Mouse (Mus musculus) ZHBTc4 (cell line): ENCODE results near the gene Lingo3.
"Not testable (repeated sequence)": the region's sequence is repeated elsewhere in the genome, so short reads cannot be mapped to it uniquely, and the experiment has no call there.

Source experiments
- DNase-seq: peaks from one replicate; pipeline ENCODE4 v3.0.0-alpha.2; 2011; ENCODE audit warnings: low read depth, low spot score

The Lingo3 gene

DNA sequence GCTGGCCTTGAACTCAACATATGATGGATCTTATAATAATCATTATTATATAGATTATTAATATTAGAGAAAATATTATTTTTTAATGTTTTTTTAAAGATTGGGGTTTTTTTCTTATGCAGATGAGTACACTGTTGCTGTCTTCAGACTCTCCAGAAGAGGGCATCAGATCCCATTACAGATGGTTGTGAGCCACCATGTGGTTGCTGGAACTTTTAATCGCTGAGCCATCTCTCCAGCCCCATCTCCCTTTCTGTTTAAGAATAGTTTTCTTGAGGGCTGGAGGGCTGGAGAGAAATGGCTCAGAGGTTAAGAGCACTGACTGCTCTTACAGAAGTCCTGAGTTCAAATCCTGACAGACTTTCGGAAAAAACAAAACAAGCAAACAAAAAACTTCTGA is 21.8 kb downstream of the Lingo3 start:
- peak; percentile 67 for DNase-seq

DNA sequence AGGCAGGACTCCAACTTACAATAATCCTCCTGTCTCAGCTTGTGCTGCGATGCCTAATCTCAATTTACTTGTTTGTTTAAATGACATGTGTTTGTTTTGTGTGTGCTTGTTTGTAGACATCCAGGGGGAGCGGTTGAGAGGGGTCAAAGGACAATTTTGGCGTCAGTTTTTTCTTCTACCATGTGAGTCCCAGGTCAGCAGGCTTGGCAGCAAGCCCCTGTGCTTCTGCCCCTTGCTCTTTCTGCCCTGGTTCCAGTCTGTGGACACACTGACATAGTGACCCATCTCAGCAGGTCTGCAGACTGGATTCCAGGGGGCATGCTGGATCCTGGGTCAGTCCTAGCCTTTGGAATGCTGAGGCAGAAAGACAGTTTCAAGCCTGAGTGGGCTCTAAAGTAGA is 24.4 kb downstream of the Lingo3 start:
- no peak for DNase-seq

DNA sequence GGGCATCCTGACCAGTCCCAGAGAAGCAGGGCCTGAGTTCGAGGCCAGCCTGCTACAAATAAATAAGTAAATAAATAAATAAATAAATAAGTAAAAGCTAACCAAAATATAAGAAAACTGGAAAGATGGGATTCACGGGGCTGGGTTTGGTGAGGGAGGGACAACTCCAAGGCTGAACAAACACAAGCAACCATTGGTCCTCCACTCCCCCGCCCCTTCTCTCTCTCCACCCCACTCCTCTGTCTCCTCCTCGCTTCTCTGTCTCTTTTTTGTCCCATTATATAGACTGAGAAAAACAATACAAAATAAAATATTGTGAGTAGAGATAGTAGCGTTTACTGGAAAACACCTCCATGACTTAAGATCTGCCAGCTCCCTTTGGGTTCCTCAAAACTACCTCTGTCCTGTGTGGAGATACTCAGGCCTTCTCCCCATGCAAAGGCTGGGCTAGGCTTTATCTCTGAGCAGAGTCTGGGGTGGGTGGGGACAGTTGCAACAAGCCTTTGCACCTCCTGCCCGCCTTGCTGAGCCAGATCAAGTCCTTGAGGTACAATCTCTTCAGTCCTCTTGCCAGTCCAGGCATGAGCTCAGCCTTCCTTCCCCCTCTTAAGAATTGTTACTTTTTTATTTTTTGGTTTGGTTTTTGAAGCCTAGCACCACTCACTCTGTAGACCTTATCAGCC is 25.1 kb downstream of the Lingo3 start:
- no peak for DNase-seq

DNA sequence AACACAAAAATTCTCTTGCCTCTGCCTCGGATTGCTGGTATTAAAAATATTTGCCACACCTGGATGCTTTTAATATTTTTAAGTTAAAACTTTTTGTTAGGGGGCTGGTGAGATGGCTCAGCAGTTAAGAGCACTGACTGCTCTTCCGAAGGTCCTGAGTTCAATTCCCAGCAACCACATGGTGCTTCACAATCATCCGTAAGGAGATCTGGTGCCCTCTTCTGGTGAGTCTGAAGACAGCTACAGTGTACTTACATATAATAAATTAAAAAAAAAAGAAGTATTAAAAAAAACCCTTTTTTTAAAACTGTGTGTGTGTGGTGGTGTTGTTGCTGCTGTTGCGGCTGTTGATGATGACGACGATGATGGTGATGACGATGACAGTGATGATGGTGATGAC is 25.9 kb downstream of the Lingo3 start:
- DNase-seq: peak; percentile 62

DNA sequence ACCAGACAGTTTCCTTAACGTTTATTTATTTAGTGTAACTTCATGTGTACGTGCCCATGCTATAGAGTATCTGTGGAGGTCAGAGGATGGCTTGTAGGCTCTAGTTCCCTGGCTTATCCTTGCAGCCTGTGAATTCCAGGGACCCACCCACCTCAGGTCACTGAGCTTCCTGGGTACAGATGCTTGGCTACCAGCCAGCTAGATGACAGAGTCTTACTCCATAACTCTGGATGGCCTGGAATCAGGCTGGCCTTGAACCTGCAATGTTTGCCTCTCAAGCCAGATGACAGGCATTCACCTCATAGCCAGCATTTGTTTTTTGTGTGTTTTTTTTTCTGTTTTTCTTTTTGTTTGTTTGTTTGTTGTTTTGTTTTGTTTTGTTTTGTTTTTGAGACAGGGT is 26.7 kb downstream of the Lingo3 start:
- no peak for DNase-seq

DNA sequence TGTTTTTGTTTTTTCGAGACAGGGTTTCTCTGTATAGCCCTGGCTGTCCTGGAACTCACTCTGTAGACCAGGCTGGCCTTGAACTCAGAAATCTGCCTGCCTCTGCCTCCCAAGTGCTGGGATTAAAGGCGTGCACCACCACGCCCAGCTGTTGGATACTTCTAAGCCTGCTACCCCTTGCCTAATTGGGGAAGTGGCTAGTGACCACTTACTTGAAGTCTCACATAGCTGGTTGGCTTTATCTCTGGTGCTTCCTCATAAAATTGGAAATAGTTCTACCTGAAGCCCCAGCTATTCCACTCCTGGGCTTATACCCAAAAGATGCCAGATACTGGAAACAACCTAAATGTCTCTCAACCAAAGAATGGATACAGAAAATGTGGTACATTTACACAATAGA is 27.5 kb downstream of the Lingo3 start:
- not testable (repeated sequence) for DNase-seq

DNA sequence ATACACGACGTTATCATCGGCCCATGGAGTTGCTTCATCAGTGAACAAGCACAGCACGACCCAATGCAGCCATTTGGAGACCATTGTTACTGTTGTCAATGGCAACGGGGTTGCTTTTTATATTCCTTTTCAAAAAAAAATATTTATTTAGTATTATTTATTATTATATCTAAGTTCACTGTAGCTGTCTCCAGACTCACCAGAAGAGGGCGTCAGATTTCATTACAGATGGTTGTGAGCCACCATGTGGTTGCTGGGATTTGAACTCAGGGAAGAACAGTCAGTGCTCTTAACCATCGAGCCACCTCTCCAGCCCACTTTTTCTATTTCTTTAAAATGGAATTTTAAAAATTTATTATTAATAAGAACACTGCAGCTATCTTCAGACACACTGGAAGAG is 29.0 kb downstream of the Lingo3 start:
- DNase-seq: no peak

DNA sequence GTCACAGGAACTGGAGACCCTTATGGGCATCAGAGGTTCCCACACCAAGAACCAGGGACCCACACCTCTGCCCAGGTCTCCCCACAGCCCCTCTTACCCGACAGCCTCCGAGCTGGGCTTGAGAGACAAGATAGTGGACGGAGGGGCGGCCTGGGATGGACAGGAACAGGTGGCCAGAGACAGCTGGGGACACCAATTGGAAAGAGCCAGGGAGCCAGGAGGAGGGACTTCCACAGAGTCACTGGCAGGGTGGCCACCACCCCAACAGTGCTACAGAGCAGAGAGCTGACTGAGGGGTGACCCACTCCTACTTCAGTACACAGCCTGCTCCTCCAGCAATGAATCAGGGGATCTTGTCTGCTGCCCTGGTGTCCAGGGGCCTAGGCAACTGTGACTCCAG is 30.5 kb downstream of the Lingo3 start, which contains the start of gene Jsrp1:
Jsrp1 (minus strand) TSS at position 133 of the 400 bp plus-strand sequence.
- no peak for DNase-seq

DNA sequence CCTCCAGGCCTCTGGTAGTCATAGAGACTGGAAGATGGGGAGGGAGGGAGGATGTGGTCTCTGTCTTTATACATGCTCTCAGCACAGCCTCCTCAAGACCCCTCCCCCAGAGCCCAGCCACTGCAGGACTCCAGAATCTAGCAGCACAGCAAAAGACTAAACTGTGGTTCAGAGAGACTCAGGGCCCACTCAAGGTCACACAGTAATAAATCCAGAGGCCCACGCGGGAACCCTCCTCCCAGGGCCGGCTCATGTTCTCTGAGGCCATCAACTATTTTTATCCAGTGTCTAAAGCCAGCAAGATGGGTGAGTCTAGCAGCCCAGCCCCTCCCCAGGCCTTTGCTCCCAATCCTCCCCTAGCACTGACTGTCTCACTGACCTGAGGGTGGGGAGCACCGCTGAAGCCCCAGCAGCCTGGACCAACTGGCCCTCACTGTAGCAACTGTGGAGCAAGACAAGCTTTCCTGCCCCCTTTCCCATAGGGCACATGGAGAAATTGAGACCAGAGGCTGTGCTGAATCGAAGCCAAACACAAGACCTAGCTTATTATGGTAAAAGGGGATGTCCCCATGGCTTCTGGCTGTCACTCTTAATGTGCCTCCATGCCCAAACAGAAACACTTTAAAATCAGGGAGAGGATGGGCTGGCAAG is 31.3 kb downstream of the Lingo3 start:
- no peak for DNase-seq

DNA sequence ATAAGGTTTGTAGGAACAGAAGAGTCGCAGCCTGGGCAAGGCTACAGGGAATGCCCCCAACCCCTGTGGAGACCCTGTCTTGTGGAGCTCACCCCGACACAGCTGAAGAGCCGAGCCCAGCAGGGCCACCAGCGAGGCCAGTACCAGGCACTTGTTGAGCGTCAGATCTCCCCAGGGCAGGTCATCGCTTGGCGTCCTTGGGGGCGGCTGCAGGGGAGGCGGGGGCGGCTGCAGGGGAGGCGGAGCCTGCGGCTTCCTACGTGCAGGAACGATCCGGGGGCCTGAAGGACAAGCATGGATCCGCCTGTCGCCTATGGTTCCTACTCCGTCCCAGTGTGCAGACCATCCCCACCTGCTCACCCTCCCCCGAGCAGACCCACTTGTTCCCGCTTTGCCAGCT is 33.8 kb downstream of the Lingo3 start:
- DNase-seq: no peak

DNA sequence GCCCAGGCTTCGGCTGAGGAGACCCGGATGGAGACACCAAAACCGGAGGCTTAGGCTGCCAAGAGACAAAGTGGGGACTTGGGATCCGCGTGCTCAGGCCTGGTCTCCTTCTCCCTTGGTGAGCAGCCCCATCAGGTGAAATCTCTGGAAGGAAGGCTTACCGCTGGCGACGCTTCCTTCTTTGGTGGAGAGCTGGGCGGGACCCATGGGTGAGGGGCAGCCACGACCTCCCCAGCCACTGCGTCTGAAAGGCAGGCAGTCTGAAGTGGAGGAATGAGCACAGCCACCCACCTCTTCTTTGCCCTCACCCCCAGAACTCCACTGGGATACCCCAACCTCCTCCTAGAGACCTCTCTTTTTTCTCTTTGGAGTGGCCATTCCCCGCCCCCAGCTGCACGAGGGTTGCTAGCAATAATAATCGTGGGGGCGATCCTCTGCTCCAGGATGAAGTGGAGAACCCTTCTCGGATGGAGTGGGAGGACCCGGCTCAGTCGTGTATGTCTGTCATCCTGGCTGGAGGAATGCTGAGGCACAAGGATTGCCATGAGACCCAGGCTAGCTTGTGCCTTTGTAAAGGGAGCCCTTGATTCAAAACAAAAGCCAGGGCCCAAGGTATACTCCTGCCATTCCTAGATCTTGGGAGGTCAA is 34.7 kb downstream of the Lingo3 start:
- peak; percentile 39 for DNase-seq

DNA sequence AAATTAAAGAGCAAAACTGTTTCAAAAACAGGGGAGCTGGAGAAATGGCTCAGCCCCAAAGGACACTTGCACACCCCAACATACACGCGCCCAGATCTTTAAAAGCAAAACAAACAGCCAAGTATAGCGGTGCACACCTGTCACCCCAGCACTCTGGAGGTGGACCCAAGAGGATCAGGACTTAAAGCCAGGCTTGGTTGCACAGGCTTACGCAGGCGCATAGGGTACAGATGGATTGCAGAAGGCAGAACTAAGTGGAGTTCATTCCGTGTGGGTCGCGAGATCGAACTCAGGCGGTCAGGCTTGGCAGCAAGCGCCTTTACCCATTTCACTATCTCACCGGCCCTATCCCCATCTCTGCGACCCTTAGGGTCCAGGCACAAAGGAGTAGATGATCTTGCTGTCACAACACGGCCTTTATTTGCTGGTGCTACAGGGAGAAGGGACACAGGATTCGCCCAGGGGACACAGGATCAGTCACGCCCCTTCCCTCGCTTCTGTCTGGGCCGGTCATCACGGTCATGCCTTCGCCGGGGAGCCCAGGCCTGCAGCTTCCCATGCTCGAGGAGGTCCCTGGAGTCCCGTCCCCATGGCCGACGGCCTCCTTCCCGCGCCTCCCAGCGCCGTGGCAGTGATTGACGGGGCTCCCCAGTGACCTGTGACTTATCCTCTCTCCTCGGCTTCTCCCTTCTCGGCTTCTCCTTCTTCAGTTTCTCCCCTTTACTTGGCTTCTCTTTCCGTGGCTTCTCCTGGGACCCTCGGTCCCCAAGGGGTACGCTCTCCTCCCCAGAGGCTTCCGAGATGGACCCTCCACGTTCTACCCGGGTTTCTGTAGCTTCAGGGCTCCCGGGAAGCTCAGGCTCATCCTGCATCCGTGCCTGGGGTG is 35.5 kb downstream of the Lingo3 start:
- DNase-seq: no peak

DNA sequence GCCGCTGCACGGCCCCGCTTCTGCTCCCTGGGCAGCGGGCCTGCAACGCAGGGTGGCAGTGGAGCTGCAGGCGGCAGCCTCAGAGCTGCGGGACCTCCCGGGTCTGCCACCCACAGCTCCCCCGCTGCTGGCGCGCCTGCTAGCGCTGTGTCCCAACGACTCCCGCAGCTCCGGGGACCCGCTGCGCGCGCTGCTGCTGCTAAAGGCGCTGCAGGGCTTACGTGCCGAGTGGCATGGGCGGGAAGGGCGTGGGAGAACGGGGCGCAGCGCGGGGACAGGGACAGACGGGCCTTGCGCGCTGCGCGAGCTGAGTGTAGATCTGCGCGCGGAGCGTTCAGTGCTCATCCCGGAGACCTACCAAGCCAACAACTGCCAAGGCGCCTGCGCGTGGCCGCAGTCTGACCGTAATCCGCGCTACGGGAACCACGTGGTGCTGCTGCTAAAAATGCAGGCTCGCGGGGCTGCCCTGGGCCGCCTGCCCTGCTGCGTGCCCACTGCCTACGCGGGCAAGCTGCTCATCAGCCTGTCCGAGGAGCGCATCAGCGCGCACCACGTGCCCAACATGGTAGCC is 36.7 kb downstream of the Lingo3 start:
- peak; percentile 85 for DNase-seq

DNA sequence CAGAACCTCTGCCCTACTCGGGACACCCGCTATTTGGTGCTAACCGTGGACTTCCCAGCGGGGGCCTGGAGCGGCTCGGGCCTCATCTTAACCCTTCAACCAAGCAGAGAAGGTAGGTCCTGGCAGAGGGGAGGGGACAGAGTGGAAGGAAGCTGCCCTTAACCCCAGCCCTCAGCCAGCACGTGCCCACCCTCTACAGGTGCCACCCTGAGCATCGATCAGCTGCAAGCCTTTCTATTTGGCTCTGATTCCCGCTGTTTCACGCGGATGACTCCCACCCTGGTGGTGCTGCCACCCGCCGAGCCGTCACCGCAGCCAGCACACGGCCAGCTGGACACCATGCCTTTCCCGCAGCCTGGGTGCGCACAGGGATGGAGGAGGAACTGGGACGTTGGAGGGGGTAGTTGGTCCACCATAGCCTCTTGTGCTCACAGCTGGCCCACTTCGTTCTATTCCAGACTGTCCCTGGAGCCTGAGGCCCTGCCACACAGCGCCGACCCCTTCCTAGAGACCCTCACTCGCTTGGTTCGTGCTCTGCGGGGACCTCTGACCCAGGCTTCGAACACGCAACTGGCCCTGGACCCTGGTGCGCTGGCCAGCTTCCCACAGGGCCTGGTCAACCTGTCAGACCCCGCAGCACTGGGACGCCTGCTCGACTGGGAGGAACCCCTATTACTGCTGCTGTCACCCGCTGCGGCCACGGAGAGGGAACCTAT is 37.3 kb downstream of the Lingo3 start:
- DNase-seq: no peak

DNA sequence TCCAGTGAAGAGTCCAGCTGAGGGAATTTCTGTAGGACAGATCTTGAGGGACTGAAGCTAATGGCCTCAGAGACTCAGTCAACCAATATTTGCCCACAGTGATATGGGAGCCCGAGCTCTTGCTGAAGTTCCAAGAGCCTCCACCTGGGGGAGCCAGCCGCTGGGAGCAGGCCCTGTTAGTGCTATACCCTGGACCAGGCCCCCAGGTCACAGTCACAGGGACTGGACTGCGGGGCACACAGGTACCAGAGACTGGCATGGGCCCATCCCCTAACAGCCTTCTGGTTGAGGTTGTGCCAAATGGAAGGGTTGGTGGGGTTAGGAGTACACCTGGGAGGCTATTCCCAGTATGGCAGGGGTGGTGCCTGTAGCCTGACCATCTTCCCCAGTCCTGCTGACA is 37.9 kb downstream of the Lingo3 start:
- peak; percentile 79 for DNase-seq

DNA sequence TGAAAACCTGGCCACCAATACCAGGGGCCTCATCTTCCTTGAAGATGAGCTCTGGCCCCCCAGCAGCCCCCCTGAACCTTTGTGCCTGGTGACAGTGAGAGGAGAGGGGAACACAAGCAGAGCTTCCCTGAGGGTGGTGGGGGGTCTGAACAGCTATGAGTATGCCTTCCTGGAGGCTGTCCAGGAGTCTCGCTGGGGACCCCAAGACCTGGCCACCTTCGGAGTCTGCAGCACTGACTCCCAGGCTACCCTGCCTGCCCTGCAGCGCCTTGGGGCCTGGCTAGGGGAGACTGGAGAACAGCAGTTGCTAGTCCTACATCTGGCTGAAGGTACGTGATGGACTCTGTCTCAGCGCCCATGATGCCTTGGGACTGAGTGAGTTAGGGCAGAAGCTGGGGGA is 38.5 kb downstream of the Lingo3 start:
- DNase-seq: no peak

DNA sequence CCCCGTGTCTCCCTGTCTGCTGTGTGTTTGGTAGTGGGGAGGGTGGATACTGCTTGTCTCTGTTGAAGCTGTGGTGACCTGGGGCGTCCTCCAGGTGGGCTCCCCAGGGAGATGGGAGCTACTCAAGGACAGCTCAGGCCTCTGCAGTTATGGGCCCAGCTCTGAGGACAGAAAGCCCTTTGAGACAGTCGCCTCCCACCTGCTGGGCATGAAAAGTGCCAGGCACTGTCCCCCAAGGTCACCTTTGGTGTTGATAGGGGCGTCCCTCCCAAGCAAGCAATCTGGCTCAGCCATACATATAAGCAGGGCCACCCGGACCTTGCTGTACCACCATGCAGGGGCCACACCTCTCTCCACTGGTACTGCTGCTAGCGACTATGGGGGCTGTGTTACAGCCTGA is 38.9 kb downstream of the Lingo3 start, which contains the start of gene Amh:
Amh (plus strand) TSS at position 328 of the 400 bp plus-strand sequence.
- DNase-seq: no peak

DNA sequence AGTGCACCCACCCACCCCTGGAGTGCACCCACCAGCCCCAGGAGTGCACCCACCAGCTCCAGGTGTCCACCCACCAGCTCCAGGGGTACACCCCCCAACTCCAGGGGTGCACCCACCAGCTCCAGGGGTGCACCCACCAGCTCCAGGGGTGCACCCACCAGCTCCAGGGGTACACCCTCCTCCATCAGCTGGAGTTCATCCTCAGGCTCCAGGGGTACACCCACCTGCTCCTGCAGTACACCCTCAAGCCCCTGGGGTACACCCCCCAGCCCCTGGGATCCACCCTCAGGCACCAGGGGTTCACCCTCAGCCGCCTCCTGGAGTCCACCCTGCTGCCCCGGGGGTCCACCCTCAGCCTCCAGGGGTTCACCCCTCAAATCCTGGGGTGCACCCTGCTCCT is 39.5 kb downstream of the Lingo3 start:
- no peak for DNase-seq

DNA sequence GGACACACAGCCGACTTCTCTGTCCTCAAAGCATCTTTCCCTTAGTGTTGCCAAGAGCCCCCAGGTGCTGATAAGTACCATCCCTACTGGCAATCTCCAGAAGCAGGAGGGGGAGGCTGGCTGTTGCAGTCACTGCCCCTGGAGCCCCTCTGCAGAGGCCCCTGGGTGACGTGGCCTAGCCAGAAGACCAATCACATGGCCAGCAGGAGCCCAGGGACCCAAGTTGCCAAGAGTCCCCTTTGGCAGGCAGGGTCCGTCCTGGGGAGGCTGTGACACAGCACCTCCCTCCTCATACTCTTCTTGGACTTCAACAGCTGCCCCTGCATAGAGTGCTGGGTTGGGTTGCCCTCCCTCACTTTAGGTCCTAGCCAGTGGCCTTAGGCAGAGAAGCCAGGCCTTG is 40.8 kb downstream of the Lingo3 start:
- DNase-seq: no peak

DNA sequence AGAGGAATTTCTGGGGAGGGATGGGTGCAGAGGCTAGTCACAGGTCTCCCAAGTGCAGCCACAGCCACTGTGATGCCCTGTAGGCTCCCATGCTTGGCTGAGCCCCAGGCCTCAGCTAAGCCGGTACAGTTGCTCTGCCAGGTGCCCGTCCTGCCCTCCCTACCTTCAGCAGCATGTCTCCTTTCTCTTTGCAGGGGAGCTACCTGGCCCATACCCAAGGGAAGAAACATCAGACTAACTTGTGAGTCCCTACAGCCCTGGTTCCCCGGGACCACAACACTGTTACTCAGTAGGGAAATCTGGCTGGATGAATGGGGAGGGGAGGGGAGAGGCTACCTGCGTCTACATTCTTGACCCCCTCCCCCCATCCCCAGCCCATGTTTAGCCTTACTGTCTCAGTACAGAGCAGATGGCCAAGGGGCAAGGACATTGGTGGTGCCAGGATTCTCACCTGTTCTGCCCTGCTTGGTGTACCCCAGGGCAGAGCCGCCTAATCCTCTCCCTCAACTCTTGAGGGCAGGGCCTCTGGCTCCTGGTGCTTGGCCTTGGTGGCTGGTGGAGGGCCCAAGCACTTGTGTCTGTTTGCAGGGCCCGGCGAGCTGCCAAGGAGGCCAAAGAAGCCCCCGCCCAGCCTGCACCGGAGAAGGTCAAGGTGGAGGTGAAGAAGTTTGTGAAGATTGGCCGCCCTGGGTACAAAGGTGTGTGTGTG is 41.5 kb downstream of the Lingo3 start:
- DNase-seq: no peak
